Mouse (Mus musculus): ENCODE data around the gene Cyfip1.
"Not testable (repeated sequence)": the region's sequence is repeated elsewhere in the genome, so short reads cannot be mapped to it uniquely, and the experiment has no call there.

Gene Cyfip1

DNA sequence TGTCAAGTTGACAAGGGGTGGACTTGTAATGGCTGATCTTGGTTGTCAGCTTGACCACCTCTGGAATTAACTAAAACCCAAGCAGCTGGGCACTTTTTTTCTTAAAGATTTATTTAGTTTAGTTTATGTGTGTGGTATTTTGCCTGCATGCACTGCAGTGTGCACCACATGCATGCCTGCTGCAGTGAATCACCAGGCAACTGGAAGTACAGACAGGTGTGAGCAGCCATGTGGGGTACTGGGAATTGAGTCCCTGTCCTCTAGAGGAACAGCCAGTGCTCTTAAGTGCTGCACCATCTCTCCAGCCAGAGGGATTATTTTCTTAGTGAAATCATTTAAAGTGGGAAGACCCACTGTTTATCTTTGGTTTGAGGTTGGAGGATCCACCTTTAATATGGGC is 23.5 kb downstream of the Cyfip1 start:
- DNase-seq (ENCODE audit: low spot score in 2 of 2) = no peak

DNA sequence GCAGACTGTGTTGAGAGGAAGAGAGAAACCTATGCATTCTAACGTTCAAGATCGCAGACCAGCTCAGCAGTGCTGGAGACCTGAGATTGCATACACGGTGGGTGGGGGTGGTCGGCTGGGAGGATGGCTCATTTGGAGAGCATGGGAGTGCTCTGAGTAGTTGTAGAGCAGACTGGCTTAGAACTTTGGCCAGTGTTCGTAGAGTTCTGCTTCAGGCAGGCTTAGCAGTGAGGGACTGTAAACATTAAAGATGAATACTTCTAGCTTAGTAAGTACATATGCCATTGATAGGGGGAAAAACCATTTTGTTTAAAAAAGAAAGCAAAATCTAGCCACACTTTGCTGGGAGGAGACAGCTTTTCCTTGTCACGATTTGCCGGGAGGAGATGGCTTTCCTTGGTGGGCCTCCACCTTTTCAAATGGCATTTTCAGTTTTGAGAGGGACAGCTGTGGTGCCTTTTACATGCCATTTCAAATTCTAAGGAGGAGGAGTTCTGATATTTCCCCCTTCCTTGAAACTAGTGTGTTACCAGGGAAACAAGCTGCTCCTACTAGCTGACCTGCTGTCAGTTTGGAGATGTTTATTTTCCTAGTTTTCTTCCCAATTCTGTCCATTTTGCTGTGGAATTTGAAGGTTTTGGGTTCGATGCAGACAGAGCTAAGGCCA is 24.3 kb downstream of the Cyfip1 start:
- no peak for DNase-seq (ENCODE audit: low spot score in 2 of 2)

DNA sequence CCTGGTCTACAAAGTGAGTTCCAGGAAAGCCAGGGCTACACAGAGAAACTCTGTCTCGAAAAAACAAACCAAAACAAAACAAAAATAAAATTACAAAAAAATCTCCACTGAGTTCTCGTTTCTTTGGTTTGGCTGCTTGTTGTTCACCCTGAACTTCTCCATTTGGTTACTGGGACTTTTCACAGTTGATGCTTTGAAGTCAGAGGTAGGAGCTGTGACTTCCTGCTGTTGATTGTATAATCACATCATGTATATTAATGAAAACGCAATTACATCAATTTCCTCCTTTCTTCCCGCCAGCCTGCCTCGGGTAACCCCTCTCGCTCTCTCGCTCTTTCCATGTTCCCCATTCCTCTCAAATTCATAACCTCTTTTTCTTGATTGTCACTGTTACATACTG is 26.7 kb downstream of the Cyfip1 start:
- no peak for DNase-seq (ENCODE audit: low spot score in 2 of 2)

DNA sequence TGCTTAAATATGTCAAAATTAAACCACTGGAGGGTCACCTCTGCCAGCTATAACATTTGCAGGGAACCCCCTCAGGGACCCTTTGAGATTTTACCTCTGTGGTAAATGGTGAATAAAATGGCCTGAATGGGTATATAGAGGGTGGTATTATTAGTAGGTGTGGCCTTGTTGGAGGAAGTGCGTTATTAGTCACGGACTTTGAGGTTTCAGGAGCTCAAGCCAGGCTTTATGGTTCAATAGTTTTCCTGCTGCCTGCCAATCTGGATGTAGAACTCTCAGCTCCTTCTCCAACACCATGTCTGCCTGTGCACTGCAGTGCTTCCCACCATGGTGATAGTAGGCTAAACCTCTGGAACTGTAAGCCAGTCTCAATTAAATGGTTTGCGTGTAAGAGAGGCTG is 27.7 kb downstream of the Cyfip1 start:
- no peak for DNase-seq (ENCODE audit: low spot score in 2 of 2)

DNA sequence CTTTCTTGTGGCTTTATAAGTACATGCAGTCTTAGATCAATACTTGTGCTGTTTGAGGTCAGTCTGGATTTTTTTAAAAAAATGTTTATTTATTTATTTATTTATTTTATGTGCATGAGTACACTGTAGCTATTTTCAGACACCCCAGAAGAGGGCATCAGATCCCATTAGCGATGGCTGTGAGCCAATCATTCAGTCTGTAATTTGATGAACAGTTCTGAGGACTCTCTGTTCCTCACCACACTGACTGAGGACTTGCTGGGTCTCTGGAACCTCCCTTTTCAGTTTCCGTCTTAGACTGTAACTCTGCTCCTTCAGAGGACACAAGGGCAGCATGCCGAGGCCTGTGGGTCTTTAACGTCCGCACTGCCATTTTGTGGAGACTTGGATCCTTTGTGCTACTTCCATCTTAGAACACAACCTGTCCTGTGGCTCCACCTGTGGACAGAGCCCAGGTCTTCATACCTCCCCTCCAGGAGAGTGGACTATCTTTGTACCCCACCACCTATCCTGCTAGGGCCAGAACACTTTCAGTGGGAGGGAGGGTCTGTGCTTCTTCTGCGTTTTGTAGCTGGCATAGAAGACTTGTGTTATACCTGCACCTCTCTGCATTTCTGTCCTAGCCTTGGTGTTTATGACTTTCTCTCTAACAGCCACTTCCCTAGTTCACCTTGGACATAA is 28.9 kb downstream of the Cyfip1 start:
- DNase-seq (ENCODE audit: low spot score in 2 of 2) = no peak

DNA sequence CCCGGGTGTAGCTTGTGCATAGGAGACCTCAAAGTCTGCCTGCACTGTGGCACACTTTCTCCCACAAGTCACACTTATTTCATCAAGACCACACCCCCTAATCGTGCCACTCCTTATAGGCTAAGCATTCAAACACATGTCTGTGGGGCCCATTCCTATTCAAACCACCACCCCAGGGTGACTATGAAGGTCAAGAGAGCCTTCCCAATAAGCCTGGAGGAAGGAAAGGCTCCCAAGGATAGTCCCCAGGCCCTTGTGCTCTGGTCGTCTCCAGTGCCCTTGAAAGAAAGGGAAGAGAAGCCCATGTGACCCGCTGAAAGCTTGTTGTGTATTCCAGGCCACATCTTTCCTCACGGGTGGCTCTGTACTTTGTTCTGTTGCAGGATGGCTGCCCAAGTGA is 29.9 kb downstream of the Cyfip1 start:
- no peak for DNase-seq (ENCODE audit: low spot score in 2 of 2)

DNA sequence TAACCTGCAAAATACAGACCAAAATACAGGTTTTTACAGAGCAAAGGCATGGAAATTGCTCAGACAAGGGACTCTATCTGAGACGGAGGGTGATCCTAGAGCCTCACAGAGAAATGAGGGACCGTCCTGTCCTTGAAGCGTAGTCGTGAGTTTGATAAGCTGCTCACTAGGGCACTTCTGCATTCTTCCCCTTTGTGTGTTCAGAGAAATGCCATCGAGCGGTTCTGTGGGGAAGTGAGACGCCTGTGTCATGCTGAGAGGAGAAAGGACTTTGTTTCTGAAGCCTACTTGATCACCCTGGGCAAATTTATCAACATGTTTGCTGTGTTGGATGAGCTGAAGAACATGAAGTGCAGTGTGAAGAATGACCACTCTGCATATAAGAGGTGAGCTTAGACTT is 33.2 kb downstream of the Cyfip1 start:
- no peak for DNase-seq (ENCODE audit: low spot score in 2 of 2)

DNA sequence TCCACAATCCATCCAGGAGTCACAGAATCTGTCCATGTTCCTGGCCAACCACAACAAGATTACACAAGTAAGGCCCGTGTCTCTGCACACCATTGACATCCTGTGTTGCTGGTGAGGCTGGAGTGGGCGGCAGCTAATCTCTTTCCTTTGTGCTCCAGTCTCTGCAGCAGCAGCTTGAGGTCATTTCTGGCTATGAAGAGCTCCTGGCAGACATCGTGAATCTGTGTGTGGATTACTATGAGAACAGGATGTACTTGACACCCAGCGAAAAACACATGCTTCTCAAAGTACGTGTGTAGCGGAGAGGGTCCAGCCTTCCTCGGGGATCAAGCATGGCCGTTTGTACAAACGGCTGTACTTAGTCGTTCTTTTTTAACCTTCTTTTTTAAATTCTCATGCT is 36.2 kb downstream of the Cyfip1 start:
- no peak for DNase-seq (ENCODE audit: low spot score in 2 of 2)

DNA sequence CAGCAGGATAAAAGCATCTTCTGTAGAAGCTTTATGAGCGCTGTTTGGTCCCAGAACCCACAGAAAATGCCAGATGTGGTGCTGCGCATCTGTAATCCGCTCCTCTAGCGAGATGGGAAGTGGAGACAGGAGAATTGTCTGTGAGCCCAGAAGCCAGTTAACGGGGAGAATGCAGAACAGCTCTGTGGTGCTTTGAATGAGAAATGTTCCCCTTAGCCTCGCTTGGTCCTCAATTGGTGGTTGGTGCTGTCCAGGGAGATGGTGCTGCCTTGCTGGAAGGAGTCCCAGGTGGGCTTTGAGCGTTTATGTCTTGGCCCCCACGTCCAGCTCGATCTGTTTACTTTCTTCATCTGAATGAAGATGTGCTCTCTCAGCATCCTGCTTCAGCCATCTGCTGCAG is 39.3 kb downstream of the Cyfip1 start:
- DNase-seq (ENCODE audit: low spot score in 2 of 2) = no peak

DNA sequence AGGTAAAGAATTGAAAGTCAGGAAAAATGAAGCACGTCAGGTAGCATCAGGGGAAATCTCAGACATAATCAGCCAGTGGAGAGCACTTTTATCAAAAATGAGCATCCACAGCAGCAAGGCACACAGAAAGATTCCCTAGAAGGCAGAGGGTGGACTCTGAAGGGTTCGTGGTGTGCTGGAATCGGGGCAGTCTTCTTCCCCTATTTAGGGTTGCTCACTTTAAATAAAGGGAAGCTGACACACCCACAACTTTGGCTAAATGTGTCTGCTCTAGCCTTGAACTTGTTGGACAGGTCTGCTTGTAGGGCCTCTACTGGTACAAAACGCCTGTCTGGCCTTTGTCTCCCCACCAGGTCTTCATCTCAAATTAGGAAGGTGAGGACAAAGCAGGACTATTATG is 47.1 kb downstream of the Cyfip1 start:
- no peak for DNase-seq (ENCODE audit: low spot score in 2 of 2)

DNA sequence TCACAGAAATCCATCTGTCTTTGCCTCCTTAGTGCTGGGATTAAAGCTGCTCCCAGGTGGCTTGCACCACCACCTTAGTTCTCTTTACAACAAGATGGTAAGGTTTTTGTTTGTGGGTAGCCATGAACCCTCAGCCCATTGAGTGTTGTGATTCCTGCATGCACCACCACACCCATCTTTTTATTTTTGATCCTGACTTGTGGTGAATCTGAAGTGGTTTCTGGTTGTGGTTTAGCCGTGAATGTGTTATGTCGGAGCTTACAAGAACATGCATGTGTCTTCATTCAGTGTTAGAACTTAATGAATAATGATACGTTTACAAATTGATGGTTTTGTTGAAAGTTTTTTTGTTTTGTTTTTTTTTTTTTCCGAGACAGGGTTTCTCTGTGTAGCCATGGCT is 48.5 kb downstream of the Cyfip1 start:
- no peak for DNase-seq (ENCODE audit: low spot score in 2 of 2)

DNA sequence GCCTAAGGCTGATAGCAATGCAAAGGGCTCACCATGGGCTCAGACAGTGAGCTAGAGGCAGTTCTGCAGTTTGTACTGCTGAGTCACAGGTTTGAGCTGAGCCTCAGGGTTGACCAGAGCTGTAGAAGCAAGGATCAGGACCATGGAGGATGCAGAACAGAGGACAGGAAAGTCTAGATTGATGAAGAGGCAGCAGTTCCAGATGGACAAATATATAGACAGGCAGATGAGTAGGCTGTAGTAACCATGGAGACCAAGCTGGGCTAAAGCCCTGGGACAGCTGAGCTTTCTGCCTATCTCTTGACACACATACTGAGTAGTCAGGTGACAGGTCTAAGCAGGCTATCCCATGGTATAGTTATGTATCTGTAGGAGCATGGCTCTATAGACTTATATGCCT is 49.2 kb downstream of the Cyfip1 start:
- DNase-seq (ENCODE audit: low spot score in 2 of 2) = no peak

DNA sequence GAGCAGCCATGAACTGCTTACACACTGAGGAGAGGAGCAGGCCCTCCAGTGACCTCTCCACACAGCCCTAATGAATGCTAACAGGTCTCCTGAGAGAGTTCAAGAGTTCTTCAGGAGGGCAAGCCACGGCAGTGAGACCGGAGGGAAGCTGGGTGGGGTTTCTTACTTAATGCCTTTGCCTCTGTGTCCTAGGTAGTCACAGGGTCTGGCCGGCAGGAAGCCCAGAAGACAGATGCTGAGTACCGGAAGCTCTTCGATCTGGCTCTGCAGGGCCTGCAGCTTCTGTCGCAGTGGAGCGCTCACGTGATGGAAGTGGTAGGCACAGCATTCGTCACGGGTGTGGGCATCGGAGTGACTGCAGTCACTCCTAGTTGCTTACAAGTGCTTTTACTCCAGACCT is 50.3 kb downstream of the Cyfip1 start:
- DNase-seq (ENCODE audit: low spot score in 2 of 2) = no peak

DNA sequence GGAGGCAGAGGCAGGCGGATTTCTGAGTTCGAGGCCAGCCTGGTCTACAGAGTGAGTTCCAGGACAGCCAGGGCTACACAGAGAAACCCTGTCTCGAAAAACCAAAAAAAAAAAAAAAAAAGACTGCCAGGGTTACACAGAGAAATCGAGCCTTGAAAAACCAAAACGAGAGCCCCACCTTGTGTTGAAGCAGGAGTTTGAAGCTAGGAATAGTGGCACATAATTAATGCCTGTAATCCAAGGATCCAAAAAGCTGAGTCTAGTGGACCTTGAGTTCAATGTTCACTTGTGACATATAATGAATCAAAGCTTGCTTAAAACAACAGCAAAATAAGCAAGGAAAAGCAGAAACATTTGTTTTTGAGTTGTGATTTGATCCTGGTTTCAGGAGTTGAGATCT is 62.2 kb downstream of the Cyfip1 start:
- DNase-seq (ENCODE audit: low spot score in 2 of 2) = no peak

DNA sequence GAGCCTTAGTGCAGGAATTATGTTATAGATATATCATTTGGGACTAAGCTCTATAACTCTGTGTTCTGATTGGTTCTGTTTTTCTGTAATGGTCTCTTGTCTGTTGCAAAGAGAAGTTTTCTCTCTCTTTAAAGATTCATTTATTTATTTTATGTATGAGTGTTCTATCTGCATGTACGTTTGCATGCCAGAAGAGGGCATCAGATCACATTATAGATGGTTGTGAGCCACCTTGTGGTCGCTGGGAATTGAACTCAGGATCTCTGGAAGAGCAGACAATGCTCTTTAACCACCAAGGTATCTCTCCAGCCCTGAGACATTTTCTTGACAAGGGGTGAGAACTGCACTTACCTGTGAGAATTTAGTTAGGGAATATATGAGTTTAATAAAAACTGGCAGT is 63.9 kb downstream of the Cyfip1 start:
- DNase-seq (ENCODE audit: low spot score in 2 of 2) = no peak

DNA sequence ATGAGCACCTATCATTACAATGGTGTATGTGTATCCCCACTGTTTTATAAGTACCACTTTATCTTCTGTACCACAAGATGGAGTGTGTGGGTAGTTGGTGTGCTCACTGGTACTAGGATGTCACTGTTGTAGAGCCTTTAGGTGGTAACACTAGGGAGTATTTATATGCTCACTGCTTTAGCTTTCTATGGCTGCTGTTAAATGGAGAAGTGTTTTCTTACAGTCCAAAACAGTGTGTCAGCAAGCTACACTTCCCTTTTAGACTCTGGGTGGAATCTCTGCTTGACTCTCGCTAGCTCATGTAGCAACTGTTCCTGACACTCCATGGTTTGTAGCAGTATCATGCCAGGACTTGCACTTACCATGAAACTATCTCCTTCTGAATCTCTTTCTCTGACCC is 68.0 kb downstream of the Cyfip1 start:
- DNase-seq (ENCODE audit: low spot score in 2 of 2) = no peak

DNA sequence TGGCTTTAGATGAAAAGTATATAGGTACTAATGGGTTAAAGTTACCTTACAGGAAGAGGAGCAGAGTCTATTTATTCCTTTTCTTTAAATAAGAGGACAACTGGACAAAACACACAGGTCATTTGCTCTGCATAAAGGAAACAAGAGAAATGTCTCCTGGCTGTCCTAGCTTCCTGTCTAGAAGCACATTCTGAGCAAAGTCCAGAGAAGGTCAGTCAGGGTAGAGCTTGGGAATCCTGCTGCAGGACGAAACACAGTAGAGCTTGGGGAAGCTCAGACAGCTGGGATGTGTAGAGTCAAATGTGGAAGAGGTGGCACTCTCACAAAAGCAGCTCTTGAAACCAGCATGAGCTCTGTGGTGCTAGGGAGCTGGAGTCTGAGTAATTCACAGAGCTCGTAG is 68.8 kb downstream of the Cyfip1 start:
- no peak for DNase-seq (ENCODE audit: low spot score in 2 of 2)

DNA sequence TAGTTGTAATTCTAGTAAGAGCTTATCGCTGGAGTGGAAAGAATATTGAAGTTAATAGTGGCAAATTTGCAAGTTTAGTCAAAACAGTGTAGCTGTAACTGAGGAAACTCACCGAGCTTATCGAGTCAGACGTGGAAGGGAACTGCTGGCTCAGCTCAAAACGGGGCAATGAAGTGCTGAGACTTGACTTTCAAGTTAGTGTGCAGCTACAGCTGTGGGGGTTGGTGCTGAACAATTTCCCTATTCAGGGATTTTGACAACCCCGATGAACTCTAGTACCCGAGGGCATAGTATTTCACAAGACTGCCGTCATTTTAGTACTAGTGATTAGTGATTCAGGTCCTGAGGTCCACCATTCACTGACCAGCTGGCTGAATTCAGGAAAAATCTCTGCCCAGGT is 69.8 kb downstream of the Cyfip1 start:
- no peak for DNase-seq (ENCODE audit: low spot score in 2 of 2)

DNA sequence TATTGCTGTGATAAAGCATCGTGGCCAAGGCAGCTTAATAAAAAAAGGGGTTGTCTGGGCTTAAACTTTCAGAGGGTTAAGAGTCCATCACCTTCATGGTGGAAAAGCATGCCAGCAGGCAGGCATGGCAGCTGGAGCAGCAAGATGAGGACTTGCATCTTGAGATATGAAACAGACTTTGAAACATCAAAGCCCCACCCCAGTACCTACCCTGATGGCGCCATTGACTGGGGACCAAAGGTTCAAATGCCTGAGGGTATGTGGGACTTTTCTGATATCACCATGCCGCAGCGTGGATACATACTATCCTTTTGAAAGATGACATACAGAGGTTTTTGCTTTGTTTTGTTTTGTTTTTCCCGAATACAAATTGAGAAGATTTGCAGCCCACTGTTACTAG is 70.6 kb downstream of the Cyfip1 start:
- no peak for DNase-seq (ENCODE audit: low spot score in 2 of 2)

DNA sequence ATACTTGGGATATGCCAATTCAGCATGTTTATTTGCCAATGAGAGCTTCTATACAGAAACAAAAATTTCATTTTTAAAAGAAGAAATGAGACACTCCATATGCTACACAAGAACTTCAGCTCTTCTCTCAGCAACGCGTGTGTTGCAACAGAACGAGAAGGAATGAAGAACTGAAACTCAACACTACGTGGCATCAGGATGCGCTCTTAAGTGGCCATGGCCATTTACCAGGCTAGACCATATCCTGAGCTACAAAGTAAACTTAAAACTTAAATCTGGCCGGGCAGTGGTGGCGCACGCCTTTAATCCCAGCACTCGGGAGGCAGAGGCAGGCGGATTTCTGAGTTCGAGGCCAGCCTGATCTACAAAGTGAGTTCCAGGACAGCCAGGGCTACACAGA is 76.8 kb downstream of the Cyfip1 start:
- DNase-seq (ENCODE audit: low spot score in 2 of 2) = not testable (repeated sequence)

DNA sequence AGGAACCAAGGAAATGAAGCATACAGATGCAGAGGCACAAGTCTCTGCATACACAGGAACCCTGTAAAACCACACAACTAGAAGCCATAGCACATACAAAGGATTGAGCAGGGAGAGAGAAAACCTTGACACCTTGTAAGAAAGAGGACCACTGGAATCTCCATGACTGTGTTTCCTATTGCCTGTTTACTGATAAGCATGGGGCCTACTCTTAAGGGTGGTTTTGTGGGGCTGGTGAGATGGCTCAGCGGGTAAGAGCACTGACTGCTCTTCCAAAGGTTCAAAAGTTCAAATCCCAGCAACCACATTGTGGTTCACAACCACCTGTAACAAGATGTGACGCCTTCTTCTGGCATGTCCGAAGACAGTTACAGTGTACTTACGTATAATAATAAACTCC is 85.7 kb downstream of the Cyfip1 start:
- no peak for DNase-seq (ENCODE audit: low spot score in 2 of 2)

DNA sequence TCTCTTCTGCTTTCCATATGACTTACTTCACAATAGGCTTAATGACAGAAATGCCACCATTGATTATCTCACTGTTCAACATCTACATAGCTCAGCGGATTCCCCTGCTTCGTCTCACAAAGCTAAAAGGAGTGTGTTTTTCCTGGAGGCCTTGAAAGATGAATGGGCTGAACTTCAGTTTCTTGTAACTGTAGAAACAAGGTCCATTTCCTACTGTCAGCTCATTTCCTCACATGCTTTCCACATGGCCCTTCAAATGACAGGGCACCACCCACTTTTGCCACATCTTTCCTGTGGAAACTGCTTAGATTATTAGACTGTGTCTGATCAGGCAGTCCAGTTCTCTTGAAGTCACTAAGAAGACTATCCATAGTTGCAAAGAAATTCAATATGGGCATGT is 87.1 kb downstream of the Cyfip1 start:
- no peak for DNase-seq (ENCODE audit: low spot score in 2 of 2)

DNA sequence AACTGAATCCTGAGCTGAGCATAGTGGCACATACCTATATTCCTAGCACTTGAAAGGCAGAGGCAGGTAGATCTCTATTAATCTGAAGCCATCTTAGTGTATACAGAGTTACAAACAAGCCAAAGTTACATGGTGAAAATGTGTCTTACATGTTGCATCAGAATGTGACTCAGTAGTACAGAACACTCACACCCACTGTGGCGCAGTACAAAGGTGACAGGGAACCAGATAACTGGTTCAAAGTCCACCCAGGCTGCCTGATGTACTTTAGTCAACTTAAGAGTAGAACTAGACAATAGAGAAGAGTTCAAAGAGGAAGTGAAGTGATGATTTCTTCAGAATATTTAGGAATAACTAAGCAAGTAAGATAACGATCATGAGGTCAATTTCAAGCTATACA is 93.5 kb downstream of the Cyfip1 start:
- no peak for DNase-seq (ENCODE audit: low spot score in 2 of 2)

DNA sequence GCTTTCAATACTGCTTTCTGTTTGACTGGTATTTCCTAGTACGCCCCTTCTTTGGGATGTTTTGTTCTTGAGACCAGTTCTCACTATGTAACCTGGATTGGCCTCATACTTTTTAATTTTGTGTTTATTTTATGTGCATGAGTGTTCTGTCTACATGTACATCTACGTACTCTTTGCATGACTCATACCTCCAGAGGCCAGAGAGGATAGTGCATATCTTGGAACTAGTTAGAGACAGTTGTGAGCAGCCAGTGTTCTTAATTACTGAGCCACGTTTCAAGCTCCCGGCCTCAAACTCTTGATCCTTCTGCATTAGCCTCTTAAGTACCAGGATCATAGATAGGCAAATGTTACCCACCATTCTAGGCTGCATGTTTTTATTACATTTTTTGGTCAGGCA is 96.8 kb downstream of the Cyfip1 start:
- no peak for DNase-seq (ENCODE audit: low spot score in 2 of 2)

All from cerebellum, postnatal 4 days (tissue).